Mouse (Mus musculus): ENCODE results near the gene Gm20683. TPM values are rescaled to one million over a fixed set of nuclear protein-coding genes. Genes with fewer than 3 reads are reported as not detected.
A peak's percentile ranks its signal among the peaks of the same experiment; 100 is the strongest.

Gm20683 gene
- polyA plus RNA-seq, 1 experiment from 2014 or later, result 14.8 TPM

GRCm38 (mm10) chr17:25827546-25828222, 13.9 kb downstream of the Gm20683 start:
- H3K36me3 ChIP-seq (ENCODE audit: control insufficient read depth, insufficient read depth, low read length), result peaks cover 21% of the 10 kb centered on the region

DNA sequence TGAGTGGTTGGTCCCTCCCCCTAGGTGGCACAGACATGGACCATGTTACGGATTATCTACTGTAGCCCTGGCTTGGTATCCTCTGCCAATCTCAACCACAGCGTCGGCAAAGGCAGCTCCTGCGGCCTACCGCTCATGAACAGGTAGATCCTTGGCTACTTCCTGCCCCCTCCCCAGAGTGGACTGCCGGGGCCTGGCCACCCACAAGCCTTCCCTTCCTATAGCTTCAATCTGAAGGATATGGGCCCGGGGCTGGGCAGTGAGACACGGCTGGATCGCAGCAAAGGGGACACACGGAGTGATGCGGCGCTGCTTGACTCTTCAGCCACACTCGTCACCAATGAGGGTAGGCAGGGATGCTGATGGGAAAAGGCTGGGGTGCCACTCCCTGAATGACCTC, 14.6 kb downstream of the Gm20683 start:
- H3K4me1 ChIP-seq (ENCODE audit: control insufficient read depth, insufficient read depth, low read depth, low read length), result peaks cover 62% of the 10 kb centered on the region
- no peak for ATAC-seq
- H3K9ac ChIP-seq (ENCODE audit: low read depth, low read length), result no peak overlapping the region
- no peak overlapping the region for H3K4me3 ChIP-seq (ENCODE audit: low read length)
- H3K36me3 ChIP-seq (ENCODE audit: control insufficient read depth, insufficient read depth, low read length), result peaks cover 21% of the 10 kb centered on the region
- no peaks in the 10 kb centered on the region for H3K9me3 ChIP-seq (ENCODE audit: control insufficient read depth, low read length)
- H3K4me2 ChIP-seq (ENCODE audit: low read length), result no peak overlapping the region
- no peaks in the 10 kb centered on the region for H3K27me3 ChIP-seq (replicated peaks; ENCODE audit: control insufficient read depth, insufficient read depth, low read length)
- no peak overlapping the region for H3K27ac ChIP-seq (ENCODE audit: low read depth, low read length)
- WGBS, result 94% methylated on average over 13 of the region's 13 CpGs

More at GRCm38 (mm10) chr17:25827546-25828222, 13.9 kb downstream of the Gm20683 start:
- H3K27ac ChIP-seq (ENCODE audit: low read depth, low read length), result no peak overlapping the region; the same call in 1 of the 2 replicates
- H3K9ac ChIP-seq (ENCODE audit: low read depth, low read length), result no peak overlapping the region
- H3K4me2 ChIP-seq (ENCODE audit: low read length), result no peak overlapping the region
- no peaks in the 10 kb centered on the region for H3K27me3 ChIP-seq (replicated peaks; ENCODE audit: control insufficient read depth, insufficient read depth, low read length)
- H3K4me3 ChIP-seq (ENCODE audit: low read length), result no peak overlapping the region
- ATAC-seq, result no peak
- 91% methylated on average over 22 of the region's 22 CpGs for WGBS
- H3K9me3 ChIP-seq (ENCODE audit: control insufficient read depth, low read length), result no peaks in the 10 kb centered on the region
- peaks cover 64% of the 10 kb centered on the region for H3K4me1 ChIP-seq (ENCODE audit: control insufficient read depth, insufficient read depth, low read depth, low read length)

DNA sequence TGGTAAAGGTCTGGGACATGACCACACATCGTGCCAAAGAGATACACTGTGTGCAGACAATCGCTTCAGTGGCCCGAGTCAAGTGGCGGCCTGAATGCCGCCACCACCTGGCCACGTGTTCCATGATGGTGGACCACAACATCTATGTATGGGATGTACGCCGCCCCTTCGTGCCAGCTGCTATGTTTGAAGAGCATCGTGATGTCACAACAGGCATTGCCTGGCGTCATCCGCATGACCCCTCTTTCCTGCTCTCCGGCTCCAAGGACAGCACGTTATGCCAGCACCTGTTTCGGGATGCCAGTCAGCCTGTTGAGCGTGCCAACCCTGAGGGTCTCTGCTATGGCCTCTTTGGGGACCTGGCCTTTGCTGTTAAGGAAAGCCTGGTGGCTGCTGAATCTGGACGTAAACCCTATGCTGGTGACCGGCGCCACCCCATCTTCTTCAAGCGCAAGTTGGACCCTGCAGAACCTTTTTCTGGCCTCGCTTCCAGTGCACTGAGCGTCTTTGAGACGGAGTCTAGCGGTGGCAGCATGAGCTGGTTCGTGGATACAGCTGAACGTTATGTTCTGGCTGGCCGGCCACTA, 15.5 kb downstream of the Gm20683 start:
- H3K4me1 ChIP-seq (ENCODE audit: control insufficient read depth, insufficient read depth, low read depth, low read length), result peaks cover 53% of the 10 kb centered on the region

GRCm38 (mm10) chr17:25825311-25825710, 16.3 kb downstream of the Gm20683 start:
- peaks cover 10% of the 10 kb centered on the region for H3K36me3 ChIP-seq (ENCODE audit: control insufficient read depth, insufficient read depth, low read length)
- no peak overlapping the region for H3K4me2 ChIP-seq (ENCODE audit: low read length)

More for the DNA sequence above, 15.5 kb downstream of the Gm20683 start:
- H3K9ac ChIP-seq (ENCODE audit: low read depth, low read length), result no peak overlapping the region
- peaks cover 17% of the 10 kb centered on the region for H3K36me3 ChIP-seq (ENCODE audit: control insufficient read depth, insufficient read depth, low read length)
- H3K4me2 ChIP-seq (ENCODE audit: low read length), result no peak overlapping the region
- no peak overlapping the region for H3K4me3 ChIP-seq (ENCODE audit: low read length)
- H3K27me3 ChIP-seq (replicated peaks; ENCODE audit: control insufficient read depth, insufficient read depth, low read length), result no peaks in the 10 kb centered on the region
- WGBS, result 97% methylated on average over 27 of the region's 27 CpGs
- ATAC-seq, result no peak
- no peaks in the 10 kb centered on the region for H3K9me3 ChIP-seq (ENCODE audit: control insufficient read depth, low read length)
- H3K27ac ChIP-seq (ENCODE audit: low read depth, low read length), result no peak overlapping the region

GRCm38 (mm10) chr17:25824362-25825142, 17.0 kb downstream of the Gm20683 start:
- WGBS, result 78% methylated on average over 16 of the region's 17 CpGs
- peak overlapping the region; percentile 99 for H3K4me2 ChIP-seq (ENCODE audit: low read length)
- H3K9ac ChIP-seq (ENCODE audit: low read depth, low read length), result peak overlapping the region; percentile 77; the same call in 1 of the 2 replicates
- H3K4me3 ChIP-seq (ENCODE audit: low read length), result peak overlapping the region; percentile 73
- H3K9me3 ChIP-seq (ENCODE audit: control insufficient read depth, low read length), result no peaks in the 10 kb centered on the region
- H3K4me1 ChIP-seq (ENCODE audit: control insufficient read depth, insufficient read depth, low read depth, low read length), result peaks cover 38% of the 10 kb centered on the region
- ATAC-seq, result no peak
- H3K27me3 ChIP-seq (replicated peaks; ENCODE audit: control insufficient read depth, insufficient read depth, low read length), result no peaks in the 10 kb centered on the region
- no peak overlapping the region for H3K27ac ChIP-seq (ENCODE audit: low read depth, low read length)
- H3K36me3 ChIP-seq (ENCODE audit: control insufficient read depth, insufficient read depth, low read length), result peaks cover 13% of the 10 kb centered on the region

More at GRCm38 (mm10) chr17:25825311-25825710, 16.3 kb downstream of the Gm20683 start:
- Histone ChIP-seq H3K4me3 (ENCODE audit: low read length) (no peak overlapping the region), H3K27ac (ENCODE audit: low read depth, low read length) (no peak overlapping the region), H3K4me1 (ENCODE audit: control insufficient read depth, insufficient read depth, low read depth, low read length) (peaks cover 45% of the 10 kb centered on the region), H3K9ac (ENCODE audit: low read depth, low read length) (no peak overlapping the region), H3K9me3 (ENCODE audit: control insufficient read depth, low read length) (no peaks in the 10 kb centered on the region), H3K27me3 (replicated peaks; ENCODE audit: control insufficient read depth, insufficient read depth, low read length) (no peaks in the 10 kb centered on the region)
- ATAC-seq, result no peak
- 88% methylated on average over 6 of the region's 6 CpGs for WGBS

DNA sequence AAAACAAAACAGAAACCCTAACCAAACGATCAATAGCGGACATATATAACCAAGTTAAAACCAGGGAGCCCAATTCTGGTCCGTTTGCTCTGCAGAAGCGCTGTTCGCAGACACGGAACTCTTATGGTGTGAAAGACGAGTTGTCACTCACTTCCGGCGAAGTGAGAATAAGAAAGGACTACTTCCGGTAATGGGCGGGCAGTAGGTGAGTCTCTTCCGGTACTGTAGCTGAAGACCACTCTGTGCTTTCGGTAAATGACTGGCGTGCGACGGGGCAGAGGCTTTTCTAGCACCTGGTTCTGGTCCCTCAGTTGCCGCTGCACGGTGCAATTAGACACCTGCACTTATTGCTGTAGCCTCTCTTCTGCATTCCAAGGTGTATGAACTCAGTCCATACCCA, 18.1 kb downstream of the Gm20683 start, which contains the start of gene Wdr24:
Gene Wdr24, plus strand, starts transcription at position 176 of the 400 bp plus-strand sequence.
- Histone ChIP-seq H3K27ac (ENCODE audit: low read depth, low read length) (peak within 1 kb of the TSS; percentile 73), H3K36me3 (ENCODE audit: control insufficient read depth, insufficient read depth, low read length) (peaks cover 18% of the 10 kb centered on the region), H3K27me3 (replicated peaks; ENCODE audit: control insufficient read depth, insufficient read depth, low read length) (peaks cover 2% of the 10 kb centered on the region; the same call in 1 of the 2 replicates), H3K4me1 (ENCODE audit: control insufficient read depth, insufficient read depth, low read depth, low read length) (peaks cover 35% of the 10 kb centered on the region), H3K4me2 (ENCODE audit: low read length) (peak within 1 kb of the TSS; percentile 99), H3K9ac (ENCODE audit: low read depth, low read length) (peak within 1 kb of the TSS; percentile 77), H3K4me3 (ENCODE audit: low read length) (peak within 1 kb of the TSS; percentile 73), H3K9me3 (ENCODE audit: control insufficient read depth, low read length) (no peaks in the 10 kb centered on the region)
- ATAC-seq, result peak; percentile 81
- WGBS, result 1% methylated on average over 18 of the region's 18 CpGs

DNA sequence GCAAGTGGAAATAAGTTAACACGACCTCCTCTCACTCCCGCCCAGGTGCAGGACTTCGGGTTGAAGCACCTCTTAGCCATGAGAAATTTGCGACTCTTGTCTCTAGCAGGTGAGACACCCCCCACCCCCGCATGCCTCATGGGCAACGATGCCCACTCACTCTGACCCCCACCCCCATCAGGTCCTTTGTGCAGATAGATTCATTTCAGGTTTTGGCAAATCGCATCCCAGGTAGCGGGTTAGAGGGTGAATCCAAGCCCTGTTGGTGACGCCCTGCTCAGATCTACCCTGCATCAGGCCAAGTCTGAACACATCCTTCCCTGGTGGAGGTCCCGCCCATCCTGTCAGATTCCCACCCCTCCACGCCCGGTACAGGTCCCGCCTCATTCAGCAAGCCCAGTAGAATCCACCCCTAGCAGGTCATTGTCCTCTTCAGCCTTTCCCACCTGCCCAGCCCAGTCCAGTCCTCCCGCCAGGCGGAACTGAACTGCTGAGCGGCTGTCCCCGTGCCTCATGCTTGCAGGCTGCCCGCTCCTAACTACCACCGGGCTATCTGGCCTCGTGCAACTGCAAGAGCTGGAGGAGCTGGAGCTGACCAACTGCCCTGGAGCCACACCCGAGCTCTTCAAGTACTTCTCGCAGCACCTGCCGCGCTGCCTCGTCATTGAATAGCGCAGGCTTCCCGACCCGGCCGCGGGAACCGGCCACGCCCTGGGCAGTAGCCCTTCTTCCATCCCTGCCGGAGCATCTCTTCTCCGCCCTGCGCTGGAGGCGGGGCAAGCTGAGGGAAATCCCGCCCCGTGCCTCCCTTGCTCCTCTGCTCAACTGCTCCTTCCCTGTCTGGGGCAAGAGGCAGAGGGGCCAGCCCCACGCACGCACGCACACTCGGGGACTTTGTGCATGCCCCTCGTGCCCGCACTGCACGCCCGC, 22.4 kb downstream of the Gm20683 start:
- Histone ChIP-seq H3K4me2 (ENCODE audit: low read length) (no peak overlapping the region), H3K9ac (ENCODE audit: low read depth, low read length) (no peak overlapping the region; the same call in 1 of the 2 replicates), H3K4me3 (ENCODE audit: low read length) (no peak overlapping the region), H3K27ac (ENCODE audit: low read depth, low read length) (no peak overlapping the region), H3K36me3 (ENCODE audit: control insufficient read depth, insufficient read depth, low read length) (peaks cover 26% of the 10 kb centered on the region), H3K27me3 (replicated peaks; ENCODE audit: control insufficient read depth, insufficient read depth, low read length) (peaks cover 2% of the 10 kb centered on the region; the same call in 1 of the 2 replicates), H3K9me3 (ENCODE audit: control insufficient read depth, low read length) (no peaks in the 10 kb centered on the region), H3K4me1 (ENCODE audit: control insufficient read depth, insufficient read depth, low read depth, low read length) (peaks cover 7% of the 10 kb centered on the region)
- WGBS, result 9% methylated on average over 46 of the region's 46 CpGs
- ATAC-seq, result no peak

DNA sequence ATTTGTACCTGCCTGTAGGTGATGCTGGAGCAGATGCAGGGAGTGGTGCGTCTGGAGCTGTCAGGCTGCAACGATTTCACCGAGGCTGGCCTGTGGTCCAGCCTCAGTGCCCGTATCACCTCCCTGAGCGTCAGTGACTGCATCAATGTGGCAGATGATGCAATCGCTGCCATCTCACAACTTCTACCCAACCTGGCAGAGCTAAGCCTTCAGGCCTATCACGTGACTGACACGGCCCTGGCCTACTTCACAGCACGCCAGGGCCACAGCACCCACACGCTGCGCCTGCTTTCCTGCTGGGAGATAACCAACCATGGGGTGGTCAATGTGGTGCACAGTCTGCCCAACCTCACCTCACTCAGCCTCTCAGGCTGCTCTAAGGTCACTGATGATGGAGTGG, 23.9 kb downstream of the Gm20683 start:
- Histone ChIP-seq H3K36me3 (ENCODE audit: control insufficient read depth, insufficient read depth, low read length) (peaks cover 26% of the 10 kb centered on the region), H3K27ac (ENCODE audit: low read depth, low read length) (no peak overlapping the region), H3K9me3 (ENCODE audit: control insufficient read depth, low read length) (no peaks in the 10 kb centered on the region), H3K27me3 (replicated peaks; ENCODE audit: control insufficient read depth, insufficient read depth, low read length) (peaks cover 2% of the 10 kb centered on the region; the same call in 1 of the 2 replicates), H3K4me1 (ENCODE audit: control insufficient read depth, insufficient read depth, low read depth, low read length) (peaks cover 11% of the 10 kb centered on the region), H3K9ac (ENCODE audit: low read depth, low read length) (no peak overlapping the region), H3K4me2 (ENCODE audit: low read length) (no peak overlapping the region), H3K4me3 (ENCODE audit: low read length) (no peak overlapping the region)
- 88% methylated on average over 11 of the region's 11 CpGs for WGBS
- no peak for ATAC-seq
